Mouse (Mus musculus): ENCODE data around the gene Polg2.
"Not testable (repeated sequence)": the region's sequence is repeated elsewhere in the genome, so short reads cannot be mapped to it uniquely, and the experiment has no call there.

Polg2 gene

DNA sequence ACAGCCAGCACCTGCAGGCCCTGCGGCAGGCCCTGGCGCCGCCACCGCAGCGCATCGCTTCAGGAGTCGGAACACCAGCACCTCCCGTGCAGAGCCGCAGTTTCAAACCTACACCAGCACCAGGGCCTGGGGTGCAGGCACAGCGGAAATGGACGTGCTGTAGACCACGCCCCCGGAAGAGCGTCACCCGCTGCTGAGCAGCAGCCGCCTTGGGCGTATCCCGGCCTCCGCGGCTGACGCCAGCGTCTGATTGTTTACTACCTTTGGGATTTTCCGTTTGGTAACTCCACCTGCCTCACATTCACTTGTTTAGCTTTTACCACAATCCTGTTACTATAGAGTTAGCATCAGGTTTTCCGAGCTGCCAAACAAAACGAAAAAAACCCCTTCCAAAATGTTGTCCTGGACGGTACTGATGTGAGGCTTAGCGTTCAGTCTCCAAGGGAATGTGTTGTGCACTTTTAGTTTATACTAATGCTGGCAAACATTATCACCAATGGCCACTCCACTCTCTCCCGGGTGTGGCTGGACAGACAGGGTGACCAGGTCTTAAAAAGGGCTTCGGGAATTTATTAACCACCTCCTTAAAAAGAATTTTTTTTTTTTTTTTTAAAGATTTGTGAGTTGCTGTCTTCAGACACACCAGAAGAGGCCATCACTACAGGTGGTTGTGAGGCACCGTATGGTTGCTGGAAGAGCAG is at the start of gene Polg2:
Gene Polg2 (minus strand): TSS at position 150 of the 701 bp plus-strand sequence.
- DNase-seq (ENCODE audit: low read depth, low spot score): peak; percentile 81

DNA sequence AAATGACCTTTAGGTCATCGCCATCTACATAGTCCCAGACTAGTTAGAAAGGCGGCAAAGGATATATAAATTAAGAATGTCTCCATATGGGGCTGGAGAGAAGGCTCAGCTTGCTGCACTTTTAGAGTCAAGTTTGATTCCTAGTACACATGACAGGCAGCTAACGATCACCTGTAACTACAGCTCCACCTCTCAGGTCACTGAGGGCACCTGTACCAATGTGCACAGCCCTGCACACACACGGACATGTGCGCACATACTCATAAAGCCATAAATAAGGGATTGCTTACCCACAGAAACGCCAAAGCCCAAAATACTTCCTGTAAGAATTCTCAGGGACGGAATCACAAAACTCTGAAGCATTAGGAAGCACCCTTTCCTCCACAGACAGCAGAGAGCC is 48.7 kb upstream of the Polg2 start:
- no peak for DNase-seq (ENCODE audit: low read depth, low spot score)

DNA sequence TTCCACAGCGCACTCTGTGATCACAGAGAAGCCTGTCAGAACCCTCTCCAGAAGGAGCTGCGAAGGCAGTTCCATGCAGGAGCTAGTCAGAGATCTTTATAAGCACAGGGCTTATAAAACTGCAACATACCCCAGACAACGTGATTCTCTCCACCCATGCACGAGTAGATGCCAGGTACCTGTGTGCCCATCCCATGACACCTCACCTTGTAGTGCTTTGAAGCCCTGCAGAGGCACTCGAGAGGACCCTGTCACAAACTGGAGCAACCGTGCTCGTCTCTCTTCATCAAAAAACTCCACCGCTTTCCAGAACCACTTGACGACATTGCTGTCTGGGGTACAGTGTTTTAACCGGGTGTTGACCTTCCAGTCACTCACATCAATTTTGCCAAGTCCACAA is 45.1 kb upstream of the Polg2 start:
- no peak for DNase-seq (ENCODE audit: low read depth, low spot score)

DNA sequence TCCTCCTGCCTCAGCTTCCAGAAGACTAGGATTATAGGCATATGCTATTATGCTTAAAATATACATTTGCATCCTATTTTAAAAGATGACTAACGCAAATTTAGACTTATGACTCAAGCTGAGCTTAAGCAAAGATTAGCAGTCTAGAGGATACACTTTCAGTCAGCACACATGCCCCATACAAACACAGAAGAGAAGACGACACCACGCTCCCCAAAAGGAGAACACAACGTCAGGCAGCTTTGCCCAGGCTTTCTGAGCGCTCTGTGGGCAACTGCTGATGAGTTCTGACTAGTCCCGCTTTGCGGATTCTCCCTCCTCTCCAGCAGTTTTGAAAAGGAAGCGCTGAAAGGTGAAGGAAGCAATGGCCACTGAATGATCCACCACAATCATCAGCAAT is 44.4 kb upstream of the Polg2 start:
- DNase-seq (ENCODE audit: low read depth, low spot score): no peak

DNA sequence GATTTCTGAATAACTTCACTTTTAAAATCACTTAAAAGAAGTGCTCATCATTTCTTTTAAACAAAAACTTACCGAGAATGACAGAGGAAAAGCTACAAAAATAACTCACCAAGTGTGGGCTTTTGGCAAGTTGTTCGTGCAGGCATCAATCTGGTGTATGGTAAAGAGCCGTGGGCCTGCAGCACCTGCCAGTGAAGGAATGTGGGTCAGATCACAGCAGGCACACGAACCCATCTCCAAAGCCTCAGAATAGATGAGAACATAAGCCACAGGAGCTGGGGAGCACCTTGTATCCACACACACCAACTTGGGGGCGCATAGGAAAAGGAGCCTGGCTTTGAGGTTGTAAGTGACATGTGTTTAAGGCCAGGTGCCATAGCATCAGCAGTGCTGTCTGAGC is 43.6 kb upstream of the Polg2 start:
- DNase-seq (ENCODE audit: low read depth, low spot score): no peak

DNA sequence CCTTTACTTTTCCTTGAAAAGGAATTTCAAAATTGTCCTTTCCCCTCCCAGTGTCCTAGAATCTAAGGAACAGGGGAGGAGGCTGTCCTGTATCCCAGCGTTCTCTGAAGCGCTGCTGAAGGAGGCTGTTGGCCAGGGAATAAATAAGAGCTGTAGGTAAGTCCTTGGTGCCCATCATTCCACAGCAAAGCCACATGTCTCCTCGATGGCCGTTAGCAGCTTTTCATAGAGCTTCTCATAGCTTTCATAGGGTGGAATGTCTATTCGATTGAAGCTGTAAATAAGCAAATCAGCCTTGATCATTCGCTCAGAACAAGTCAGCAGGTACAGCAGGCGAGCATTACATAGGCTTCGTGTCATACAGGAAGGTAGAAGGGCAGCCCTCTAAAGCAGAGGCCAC is 43.2 kb upstream of the Polg2 start:
- DNase-seq (ENCODE audit: low read depth, low spot score): no peak

DNA sequence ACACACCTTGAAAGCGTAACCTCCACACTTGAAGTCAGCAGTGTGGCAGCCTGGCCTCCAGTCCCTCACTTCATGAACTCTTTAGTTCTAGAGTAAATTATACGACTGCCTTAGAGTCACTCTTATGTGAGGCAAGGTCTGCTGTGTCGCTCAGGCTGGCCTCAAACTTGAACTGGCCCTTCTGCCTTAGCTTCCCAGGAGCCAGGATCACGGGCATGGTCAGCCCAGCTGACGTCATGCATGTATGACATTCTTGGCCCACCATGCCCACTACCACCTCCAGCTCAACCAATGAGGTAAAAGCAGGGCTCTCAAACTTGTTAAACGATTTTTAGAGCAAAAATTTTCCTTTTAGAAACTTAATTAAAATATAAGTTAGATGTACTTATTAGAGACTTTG is 42.1 kb upstream of the Polg2 start:
- no peak for DNase-seq (ENCODE audit: low read depth, low spot score)

DNA sequence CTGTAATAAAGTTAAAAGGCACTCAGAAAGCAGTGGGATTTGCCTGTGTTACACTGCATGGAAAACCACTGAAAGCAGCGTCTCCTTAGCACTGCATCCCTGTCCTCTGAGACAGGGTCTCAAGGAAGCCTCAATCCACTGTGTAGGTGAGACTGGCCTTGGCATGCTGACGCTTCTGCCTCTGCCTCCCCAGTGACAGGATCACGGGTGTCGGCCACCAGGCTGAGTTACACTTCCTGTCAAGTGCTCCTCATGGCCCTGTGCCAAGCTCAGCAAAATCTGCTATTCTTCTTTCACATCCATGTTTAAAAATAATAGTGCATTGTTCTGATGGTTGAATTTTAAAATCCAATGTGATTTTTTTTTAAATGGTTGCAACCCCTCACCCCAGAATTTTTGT is 41.6 kb upstream of the Polg2 start:
- DNase-seq (ENCODE audit: low read depth, low spot score): no peak

DNA sequence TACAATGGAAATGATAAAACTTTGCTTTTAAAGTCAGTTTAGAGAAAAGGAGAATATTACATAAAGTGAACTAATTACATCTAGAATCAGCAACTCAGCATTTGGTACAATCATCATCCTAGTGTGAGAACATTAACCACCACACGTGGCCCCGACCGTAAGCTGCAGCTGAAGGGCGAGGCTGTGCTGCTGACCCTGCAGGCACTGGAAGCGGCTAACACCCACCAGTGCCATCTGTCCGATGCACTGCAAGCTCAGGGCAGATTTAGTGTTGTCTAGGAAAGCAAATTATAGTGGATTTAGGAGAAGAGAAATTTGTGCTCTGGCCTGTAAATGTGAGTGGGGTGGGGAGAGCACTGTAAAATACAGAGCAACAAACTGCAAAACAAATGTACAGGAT is 40.9 kb upstream of the Polg2 start:
- DNase-seq (ENCODE audit: low read depth, low spot score): peak; percentile 36

DNA sequence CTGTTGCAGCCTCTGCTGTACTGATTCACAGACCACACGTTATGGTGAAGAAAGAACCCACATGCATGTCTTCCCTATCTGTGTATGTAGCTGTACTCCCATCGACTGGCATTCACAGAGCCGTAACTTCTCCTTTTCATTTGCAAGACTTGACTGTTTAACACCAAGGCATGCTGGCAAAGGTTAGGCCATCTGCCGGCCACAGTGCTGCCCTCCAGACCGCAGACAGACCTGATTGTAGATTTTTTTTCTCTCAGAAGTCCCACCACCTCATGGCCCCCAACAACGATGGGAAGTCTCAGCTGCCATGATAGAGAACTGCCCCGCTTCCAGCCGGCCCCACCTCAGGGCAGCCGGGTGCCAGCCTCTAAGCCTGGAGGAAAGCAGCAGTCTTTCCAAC is 40.3 kb upstream of the Polg2 start:
- no peak for DNase-seq (ENCODE audit: low read depth, low spot score)

DNA sequence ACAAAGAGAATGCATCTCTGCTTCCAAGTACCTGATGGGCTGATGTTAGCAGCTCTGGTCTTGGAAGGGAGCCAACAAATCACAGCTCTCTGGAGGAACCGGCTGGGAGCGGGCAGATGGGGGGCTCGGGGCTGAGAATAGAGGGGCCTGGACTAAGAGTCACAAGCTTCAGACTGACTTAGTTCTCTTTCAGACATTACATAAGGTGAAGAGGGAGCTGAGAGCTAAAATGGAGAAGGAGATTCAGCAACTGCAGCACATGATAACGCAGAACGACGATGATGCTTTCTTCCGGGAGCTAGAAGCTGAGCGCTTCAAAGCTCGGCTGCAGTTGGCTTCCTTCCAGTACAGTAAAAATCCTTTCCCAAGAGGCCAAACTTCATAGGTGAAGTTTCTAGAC is 39.0 kb upstream of the Polg2 start:
- DNase-seq (ENCODE audit: low read depth, low spot score): peak; percentile 34

DNA sequence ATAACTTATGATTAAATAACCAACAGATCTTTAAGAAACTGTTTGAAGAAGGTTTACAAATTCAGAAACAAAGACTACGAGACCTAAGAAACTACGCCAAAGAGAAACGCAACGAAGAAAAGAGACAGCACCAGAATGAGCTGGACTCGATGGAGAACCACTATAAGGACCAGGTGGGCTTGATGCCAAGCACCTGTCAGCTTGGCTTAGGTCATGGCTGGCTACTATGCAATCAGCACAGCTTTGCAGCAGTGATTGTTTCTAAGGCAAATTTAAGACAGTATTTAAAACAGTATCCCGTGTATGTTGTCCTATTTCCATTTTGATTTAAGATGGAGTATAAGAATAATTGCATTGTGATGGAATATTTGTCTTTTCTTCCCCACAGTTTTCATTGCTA is 38.5 kb upstream of the Polg2 start:
- no peak for DNase-seq (ENCODE audit: low read depth, low spot score)

DNA sequence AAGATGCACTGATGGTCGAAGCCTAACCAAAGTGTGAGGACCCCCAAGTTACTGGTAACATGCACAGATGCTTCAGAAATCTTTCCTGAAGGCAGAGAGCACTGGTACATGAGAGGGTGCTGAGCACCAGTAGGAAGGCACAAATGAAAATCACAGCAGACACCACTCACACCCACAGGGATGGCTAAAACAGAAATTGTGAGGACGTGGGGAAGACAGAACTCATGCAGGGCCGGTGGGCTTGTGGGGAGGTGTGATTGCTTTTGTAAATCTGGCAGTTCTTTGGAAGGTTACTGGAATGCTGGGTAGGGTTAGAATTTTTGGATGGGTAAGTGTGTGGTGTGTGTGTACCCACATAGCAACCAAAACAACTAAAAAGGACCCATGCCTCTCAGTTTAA is 37.8 kb upstream of the Polg2 start:
- no peak for DNase-seq (ENCODE audit: low read depth, low spot score)

DNA sequence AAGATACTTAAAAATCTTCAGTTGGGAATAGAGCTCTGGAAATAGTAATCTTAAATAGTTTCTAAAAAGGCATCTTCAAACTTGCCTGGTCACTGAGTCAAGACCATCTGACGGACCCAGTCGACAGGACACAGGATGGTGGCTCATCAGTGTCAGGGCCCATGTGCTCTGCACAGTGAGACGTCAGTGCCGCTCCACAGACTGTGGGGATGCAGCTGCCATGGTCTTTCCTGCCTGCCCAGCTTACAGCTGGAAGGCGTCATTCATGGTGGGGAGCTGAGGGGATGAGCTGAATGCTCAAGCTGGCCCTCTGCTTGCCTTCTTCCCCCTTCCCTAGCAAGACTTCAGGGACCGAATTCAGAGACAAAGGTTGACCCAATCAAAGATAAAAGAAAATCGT is 37.0 kb upstream of the Polg2 start:
- DNase-seq (ENCODE audit: low read depth, low spot score): no peak

DNA sequence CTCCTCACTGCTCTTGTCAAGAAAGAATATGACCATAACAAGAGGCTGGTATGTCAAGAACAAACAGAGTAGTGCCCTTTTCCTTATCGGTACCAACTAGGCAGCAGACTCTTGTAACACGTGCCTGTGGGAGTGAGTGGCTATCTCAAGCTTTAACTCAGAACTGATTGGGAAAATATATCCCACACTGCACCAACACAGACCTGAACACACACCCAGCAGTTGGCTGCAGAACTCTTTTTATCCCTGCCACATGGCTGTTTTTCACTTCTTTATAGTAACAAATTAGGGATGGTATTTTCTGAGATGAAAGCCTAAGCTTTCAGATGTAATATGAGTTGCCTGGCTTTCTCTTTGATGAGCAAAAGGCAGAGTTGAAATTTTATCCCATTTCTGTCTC is 36.4 kb upstream of the Polg2 start:
- no peak for DNase-seq (ENCODE audit: low read depth, low spot score)

DNA sequence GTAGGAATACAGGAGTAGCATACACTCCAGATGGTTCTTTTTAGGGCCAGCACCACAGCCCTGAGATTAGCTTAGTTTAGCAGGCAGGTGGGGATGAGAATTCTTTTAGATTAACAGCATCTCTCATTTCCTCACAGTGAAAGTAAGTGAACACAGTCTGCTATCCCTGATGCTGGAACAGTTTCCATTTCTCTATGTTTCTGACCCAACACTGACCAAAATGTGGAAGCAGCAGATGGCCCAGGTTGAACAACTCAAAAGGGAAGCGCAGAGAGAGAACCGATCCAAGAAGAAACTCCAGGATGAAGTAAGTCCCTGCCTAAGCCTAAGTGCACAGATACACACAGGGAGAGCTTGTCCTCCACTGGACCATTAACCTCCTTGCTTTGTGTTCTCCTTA is 36.0 kb upstream of the Polg2 start:
- DNase-seq (ENCODE audit: low read depth, low spot score): no peak

DNA sequence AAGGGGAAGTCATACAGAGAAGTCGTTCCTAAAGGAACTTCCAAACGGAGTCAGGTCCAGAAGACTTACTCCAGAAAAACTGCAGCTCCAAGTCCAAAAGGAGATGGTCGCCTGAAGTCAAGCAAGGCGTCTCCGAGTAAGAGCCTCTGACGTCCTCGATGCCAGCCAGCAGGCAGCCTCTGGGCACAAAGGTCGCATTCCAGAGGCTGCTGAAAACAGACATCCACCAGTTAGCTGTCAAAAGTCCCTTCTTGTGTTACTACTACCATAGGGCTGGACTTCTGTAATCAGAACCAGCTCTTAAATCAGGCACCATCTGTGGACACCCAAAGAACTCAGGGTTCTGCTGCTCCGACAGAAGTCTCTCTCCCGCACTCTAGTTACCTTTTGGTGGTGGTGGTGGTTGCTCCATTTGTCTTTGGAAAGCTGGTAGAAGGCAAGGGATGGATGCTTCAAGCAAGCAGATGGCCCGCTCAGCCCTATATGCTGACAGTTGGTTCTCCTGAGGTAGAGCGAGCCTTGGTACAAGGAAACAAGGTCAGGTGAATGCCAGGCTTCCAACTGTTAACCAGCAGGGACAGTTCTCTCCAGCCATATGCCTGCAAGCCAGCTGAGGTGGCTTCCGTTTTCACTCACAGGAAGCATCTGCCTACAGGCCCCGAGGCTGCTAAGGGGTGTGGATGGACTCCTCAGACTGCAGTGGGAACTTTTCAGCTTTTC is 35.4 kb upstream of the Polg2 start:
- no peak for DNase-seq (ENCODE audit: low read depth, low spot score)

DNA sequence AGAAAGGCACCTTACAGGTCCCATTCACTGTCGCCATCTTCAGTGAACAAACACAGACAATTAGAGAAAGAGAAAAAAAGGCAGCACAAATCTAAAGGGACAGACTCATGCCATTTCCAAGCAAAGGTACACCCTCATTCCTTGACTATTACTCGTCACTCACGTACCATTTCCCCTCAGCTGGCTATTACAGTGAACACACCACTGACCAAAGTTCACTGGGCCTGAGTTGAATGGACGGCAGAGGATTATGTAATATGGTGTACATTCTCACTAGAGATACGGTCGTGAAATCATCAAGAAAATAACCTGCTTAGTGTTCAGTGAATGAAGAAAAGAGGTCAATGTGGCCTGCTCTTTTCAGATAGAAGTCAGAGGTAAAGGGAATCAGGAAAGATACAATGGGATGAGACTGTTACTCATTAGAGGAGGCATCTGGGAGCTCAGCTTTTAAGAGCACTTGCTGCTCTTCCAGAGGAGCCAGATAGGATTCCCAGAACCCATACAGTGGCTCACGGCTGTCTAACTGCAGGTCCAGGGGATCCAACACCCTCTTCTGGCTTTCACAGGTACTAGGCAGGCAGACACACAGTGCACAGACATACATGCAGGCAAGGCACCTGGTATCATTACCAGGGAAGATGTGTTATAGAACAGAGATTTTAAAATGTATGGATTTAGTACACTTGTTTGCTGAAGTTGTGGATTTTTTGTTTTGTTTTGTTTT is 33.2 kb upstream of the Polg2 start:
- DNase-seq (ENCODE audit: low read depth, low spot score): no peak

DNA sequence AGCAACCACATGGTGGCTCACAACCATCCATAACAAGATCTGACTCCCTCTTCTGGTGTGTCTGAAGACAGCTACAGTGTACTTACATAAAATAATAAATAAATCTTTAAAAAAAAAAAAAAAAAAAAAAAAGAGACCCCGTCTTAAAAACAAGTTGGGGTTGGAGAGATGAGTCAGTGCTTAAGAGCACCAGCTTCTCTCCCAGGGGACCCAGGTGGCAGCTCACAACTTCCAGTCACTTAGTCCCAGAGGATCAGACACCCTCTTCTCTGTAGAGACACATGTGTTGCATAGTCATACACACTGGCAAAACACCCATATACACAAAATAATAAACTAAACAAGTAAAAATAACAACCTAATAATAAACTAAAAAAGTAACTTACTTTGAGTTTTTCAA is 28.1 kb upstream of the Polg2 start:
- DNase-seq (ENCODE audit: low read depth, low spot score): not testable (repeated sequence)

DNA sequence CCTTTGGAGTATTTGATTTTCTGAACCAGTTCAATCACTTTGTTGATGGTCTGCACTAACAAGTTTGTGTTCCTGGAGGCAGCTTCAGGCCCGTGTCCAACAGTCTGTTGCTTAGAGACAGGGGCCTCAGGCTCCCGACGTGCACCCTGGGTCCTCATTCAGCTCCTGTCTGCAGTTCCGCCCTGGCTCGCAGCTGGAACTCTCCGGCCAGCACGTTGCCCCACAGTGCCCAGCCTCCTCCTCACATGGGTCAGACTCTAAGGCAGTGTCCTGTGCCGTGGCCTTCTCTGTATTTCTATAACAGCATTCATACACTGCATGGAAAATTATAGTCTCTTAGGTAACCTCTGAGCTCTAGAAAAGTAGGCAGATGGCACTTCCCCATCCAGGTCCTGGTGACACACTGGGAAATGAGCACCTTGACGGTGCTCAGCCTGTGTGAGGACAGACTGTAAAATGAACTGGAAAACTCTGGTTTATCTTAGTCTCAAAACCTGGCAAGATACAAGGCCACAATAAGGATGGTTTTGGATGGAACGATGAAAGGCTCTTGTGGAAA is 22.8 kb upstream of the Polg2 start:
- no peak for DNase-seq (ENCODE audit: low read depth, low spot score)

DNA sequence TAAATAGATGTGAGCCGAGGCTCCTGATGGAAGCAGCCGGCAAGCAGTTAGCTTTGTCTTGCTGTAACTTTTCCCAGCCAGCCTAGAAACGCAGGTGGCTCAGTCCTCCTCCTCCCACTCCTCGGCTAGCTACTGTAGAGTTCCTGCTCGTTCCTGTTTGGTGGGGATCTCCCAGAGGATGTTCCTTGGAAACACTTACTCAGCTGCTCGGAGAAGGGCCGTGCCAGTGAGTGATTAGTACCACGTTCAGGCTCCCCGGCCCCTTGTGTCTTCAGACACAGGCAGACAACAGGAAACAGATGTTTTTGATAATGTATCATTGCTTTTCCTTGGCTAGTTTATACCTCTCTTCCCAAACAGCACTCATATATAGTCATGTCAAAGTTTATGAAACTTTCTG is 16.3 kb upstream of the Polg2 start:
- DNase-seq (ENCODE audit: low read depth, low spot score): no peak

DNA sequence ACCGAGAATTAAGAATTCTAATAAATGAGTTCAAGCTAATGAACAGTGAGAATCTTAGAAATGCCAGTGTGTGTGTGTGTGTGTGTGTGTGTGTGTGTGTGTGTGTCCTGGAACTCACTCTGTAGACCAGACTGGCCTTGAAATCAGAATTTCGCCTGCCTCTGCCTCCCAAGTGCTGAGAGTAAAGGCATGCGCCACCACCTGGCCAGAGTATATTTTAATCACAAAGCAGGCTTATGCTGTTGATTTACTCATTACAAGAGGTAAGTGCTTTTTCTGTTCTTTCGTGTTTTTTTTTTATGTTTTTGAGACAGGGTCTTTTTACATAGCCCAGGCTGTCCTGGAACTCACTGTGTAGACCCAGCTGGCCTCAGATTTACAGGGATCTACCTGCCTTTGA is 14.5 kb upstream of the Polg2 start:
- no peak for DNase-seq (ENCODE audit: low read depth, low spot score)

DNA sequence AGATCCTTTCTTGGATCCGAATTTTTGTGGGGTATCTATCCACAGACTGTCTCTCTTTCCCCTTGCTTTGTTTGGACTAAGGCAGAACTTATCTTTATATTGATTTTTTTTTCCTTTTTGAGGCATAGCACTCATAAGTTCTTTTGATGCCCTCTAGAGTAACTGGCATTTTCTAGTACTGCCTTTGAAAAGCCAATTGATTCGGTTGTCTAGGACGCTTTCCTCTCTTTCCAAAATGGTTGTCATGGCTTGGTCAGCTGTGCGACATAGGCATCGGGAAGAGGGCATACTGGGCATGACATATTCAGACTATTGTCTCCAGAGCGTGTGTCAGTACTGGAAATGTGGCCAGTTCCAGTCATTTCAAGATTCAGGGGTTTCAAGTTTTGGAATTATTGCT is 10.3 kb upstream of the Polg2 start:
- DNase-seq (ENCODE audit: low read depth, low spot score): no peak

All from retina, postnatal 7 days (tissue).